Mouse (Mus musculus) adrenal gland, adult 8-10 months (tissue): ENCODE data around the gene Trit1. TPM values are rescaled to one million over a fixed set of nuclear protein-coding genes. Genes with fewer than 3 reads are reported as not detected.
"Not testable (repeated sequence)": the region's sequence is repeated elsewhere in the genome, so short reads cannot be mapped to it uniquely, and the experiment has no call there.

Experiments
- DNase-seq: peaks from one replicate; pipeline ENCODE4 v3.0.0; 2022
- total RNA-seq, 4 experiments: library from RNA; stranded (reverse); gene quantifications; 2 replicates each; pipeline ENCODE4 v1.2.4; 2022

Trit1 gene
- total RNA-seq, result 10 to 100 TPM; 21.8 to 24.5 (median 22.9) TPM

DNA sequence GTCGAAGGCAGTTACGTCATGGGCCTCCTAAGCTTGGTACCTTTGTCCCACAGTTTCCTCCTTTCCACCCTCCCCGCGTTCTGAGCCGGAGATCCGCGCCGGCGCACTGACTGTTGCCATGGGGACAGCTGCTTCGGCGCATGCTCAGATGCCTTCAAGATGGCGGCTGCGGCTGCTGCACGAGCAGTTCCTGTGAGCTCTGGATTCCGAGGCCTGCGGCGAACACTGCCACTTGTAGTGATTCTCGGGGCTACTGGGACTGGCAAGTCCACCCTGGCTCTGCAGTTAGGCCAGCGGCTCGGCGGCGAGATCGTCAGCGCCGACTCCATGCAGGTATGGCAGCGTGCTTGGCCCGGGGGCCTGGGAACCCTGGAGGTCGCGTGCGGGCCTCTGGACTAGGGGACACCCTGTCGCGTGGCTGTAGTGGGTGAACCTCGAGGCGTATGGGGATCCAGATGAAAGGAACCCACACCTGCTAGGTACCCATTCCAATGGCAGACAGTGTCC, at the start of gene Trit1:
TSS of gene Trit1 (plus strand) at position 147 of the 507 bp plus-strand sequence.
- DNase-seq, result peak; percentile 91

DNA sequence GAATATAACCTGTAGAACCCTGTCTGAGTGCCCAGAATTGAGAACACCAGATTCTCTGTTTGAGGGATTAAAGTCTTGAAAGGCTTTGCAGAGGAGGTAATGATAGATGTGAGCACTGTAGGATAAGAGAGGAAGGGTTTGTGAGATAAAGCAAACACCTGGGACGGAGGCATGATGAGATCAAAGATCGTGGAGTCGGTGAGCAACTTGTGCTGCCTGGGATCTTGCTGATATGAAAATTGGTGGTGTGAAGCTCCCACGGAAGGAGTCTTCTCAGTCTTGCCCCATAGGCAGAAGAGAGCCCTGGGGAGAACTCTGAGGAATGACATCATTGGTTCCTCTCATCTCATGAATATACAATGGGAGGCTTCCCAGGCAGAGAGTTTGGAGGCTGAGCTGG, 48.3 kb upstream of the Trit1 start:
- DNase-seq, result no peak

DNA sequence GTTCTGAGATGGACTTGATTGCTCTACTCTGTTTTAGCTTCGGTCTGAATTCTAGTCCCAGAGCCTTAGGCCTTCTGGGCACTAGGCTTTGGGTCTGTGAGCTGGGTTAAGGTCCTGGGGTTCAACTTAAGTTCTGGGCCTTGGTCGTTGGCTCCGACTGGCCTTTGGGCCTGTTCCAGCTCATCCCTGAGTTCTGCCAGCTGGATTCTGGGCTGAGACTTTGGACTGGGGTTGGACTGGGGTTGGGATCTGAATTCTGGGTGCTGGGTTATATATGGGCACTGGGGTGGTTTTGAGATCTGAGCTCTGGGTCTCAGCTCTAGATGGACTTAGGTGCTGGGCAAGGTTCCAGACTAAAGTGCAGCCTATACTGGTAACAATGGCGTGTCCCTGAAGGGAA, 45.2 kb upstream of the Trit1 start:
- DNase-seq, result no peak

DNA sequence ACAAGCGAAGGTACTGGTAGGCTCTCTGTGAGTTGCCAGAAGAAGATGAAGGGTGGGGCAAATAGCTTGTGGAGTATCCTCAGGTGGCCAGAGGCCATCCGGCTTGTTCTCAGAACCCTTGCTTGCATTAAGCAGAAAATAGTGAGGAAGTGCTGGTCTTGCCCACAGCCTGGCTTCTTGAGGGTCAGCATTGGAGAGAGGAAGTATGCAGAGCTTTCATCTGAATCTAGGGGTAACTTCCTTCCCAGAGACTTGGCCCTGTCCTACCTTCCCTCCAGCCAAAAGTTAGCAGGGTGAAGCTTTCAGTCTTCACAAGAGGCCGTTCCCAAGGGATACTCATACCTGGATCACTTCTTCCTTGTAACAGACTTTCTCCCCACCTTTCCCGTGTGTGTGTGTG, 44.8 kb upstream of the Trit1 start:
- DNase-seq, result no peak

DNA sequence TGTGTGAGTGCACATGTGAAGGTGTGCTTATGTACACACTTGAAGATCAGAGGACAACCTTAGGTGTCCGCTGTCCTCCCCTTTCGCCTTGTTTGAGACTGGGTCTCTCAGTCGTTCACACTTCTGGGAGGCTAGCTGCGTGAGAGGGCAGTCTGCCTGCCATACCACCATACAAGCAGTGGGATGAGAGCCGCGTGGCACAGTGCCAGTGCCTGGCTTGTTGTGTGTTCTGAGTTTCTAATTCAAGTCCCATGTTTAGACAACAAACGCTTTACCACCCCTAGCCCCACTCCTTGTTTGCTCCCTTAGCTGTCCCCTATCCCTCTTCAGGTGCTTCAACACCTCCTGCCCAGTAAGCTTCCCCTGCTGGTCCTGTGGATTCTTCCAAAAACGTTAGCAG, 44.3 kb upstream of the Trit1 start:
- DNase-seq, result no peak

DNA sequence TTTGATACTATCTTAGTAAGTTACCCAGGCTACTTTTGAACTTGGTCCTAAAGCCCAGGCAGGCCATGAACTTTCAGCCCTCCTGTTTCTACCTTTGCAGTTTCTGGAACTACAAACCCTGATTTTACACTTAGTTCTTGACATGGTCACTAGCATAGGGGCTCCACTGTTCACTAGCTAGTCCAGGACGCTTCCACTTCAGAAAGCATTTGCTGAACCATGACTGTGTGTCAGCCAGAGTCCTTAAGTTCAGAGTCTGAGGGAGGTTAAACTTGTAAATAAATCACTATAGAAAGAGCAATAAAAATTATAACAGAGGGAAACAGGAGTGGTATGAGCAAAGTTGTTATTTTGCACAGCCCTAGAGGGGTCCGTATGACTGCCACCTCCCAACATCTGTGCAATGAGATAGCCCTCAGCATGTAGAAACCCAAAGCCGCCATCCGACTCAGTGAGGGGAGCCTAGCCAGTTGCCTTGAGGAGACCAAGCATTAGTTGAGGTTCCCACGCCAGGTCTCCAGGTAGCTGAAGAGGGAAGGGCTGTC, 41.3 kb upstream of the Trit1 start:
- DNase-seq, result no peak

DNA sequence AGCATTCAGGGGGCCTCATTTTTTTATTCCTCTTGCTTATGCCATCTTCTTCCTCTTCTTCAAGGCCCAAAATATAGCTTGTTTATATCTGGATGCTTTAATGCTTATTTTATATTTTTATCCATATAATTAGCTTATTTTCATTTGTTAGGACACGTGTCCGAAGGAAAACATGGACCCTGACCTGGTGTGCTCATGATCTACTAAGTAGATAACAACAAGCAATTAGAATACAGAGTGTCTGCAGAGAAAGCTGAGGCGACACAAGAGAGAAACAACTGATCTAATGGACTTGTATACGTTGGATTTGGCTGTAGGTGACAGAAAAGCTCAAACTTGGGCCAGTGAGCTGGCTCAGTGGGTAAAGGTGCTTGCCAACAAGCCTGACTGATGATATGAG, 39.5 kb upstream of the Trit1 start:
- DNase-seq, result no peak

DNA sequence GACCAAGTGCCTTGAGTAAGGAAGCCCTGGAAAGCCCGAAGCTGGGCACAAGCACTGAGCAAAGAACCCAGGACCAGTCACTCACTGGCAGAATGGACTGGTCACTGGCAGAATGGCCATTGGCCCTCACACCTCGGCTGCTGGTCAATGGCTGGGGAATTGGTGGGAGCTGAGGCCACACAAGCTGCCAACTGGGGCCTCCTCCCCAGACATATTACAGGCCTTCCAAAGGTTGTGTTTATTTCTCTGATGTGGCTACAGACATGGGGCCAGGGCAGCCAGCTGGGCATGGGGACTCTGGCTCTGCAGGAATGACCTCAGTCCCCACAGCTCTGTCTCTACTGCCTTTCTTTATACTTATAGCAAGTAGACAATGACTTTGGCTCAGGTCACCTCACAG, 37.5 kb upstream of the Trit1 start:
- DNase-seq, result no peak

DNA sequence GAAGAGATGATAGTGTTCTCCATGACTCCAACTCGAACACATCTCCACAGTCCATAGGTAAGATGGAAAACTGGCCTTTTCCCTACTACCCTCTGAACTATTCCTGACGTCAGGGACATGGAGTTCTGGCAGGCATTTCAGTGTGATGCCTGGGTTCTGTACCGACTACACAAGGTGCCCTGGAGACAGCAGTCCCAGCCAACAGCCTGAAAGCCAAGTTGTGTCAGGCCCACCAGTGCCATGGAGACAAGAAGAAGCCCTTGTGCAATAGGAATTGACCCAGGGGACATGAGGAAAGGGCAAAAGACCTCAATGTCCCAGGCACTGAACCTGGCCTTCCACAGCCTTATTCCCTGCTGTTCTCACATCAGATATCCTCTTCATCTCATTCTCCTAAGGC, 36.6 kb upstream of the Trit1 start:
- DNase-seq, result no peak

DNA sequence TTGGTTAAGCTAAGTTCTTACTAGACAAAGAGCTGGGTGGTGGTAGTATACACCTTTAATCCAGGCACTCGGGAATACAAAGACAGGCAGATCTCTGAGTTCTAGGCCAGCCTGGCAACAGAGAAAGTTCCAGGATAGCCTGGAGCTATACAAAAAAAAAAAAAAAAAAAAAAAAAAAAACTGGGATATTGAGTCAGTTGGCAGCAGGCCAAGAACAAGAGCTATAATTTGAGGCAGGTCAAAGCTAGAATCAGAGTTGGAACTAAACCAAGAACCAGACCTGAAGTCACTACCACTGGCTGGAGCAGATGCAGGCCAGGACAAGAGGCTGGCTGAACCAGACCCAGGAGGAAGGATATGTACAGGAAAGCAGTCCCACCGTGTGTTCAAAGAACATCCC, 35.7 kb upstream of the Trit1 start:
- no peak for DNase-seq

DNA sequence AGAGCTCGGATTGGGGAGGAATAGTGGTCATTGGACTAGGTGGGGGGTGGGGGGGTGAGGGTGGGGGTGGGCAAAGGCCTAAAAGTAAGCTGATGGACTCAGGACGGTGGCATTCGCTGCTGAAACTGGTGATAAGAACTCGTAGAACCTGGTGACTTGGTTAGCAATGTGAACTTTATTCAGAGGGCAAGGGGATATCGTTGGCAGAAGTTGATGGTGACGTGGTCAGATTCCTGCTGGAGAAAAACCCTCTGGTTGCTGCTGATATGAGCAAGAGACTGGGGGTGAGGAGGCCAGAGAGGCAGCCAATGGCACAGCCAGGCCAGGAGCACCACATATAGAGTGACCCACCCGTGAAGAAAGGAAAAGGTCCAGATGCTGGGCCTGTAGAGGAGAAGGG, 35.2 kb upstream of the Trit1 start:
- no peak for DNase-seq

DNA sequence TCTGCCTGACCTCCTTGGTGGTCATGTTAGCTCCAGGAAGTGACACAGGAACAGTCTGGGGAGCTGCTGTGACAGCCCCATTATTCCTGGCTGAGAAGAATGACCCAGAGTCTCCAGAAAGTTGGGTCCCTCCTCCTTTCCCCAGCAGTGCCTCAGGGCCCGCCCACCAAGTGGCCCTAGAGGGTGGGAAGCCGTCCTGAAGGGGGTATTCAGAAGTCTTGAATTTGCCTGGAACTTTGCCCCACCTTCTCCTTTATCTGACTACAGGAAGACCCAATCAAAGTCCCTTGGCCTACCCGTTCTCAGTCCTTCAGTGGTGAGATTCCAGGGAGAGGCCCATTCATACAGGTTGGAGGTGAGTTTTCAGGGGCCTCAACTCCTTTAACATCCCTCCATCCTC, 34.5 kb upstream of the Trit1 start:
- DNase-seq, result no peak

DNA sequence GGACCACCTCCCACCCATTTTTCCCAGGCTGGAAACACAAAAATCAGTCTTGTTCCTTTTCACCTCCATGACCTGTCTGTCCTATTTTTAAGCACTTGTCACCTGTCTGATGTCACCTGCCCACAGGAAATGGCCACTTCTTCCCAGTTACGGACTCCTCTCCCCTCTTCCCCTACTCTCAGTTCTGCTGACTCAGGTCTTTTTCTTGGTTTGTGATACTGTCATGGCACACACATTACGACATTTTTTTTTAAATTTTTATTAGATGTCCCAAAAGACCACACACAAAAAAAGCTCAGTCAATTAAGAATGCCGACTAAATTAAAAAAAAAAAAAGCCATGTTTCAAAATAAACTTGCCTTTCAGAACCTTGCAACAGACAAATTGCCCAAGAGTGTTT, 33.9 kb upstream of the Trit1 start:
- no peak for DNase-seq

DNA sequence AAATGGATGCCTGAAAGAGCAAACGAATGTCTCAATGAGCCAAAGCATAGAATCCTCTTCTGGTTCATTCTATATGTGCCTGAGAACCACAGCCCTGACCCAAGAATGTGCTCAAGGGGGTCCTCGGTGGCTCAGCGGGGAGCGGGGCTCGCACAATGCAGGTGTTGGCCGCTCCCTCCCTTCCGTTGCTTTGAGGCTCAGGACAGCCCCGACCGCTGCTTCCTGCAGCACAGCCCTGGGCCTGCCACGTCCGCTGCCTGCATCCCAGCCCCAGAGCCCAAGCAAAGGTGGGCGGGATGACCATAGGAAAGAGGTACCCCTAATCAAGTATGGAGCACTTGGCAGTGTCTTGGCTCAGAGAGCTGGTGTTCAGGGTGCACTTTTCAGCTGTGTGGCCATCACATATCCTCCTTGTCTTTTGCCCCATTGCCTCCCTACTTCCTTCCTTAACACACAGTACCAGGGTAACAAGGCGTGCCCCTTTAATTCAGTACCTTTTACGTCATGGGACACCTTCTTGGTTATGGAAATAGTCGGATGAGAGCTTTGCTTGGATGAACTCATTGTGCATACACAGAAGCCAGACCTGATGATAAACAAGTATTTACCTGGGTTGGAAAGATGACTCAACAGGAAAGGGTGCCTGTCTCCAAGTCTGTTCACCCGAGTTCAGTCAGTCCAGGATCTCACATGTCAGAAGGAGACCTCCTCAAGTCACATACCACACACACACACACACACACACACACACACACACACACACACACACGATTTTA, 32.7 kb upstream of the Trit1 start:
- DNase-seq, result no peak

DNA sequence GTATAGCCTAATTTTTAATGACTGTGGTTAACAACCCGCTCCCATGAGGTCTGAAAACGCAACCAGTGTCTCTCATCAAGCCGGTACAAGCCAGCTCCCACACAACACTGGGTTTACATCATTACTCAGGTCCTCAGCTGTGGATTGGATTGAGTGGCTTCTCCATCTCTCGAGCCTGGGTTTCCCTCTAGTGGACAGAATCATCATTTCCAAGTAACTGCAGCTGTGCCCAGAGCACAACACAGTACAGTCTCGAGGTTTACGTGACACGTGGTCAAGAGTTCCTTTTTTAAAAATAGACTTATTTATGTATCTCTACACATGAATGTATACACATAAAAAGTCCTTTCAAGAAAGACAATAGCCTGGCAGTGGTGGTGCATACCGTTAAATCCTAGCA, 31.3 kb upstream of the Trit1 start:
- DNase-seq, result peak; percentile 42

DNA sequence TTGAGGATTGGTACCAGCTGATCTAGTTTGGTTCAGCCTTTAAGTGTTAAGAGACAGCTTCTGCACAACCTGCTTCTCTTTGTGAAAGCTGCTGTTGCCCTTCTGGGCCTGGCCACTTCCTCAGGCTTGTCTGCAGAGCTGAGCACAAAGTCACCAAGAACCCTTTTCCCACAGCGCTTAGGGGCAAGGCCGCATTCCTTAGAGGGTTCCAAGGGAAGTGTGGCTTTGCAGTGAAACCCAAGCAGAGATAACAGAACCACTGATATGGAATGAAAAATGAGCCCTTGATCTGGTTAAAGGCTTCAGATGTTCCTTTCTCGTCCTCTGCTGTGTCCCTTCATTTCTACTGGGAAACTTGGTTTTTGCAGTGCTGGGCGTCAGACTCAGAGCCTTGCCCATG, 29.0 kb upstream of the Trit1 start:
- DNase-seq, result peak; percentile 25

DNA sequence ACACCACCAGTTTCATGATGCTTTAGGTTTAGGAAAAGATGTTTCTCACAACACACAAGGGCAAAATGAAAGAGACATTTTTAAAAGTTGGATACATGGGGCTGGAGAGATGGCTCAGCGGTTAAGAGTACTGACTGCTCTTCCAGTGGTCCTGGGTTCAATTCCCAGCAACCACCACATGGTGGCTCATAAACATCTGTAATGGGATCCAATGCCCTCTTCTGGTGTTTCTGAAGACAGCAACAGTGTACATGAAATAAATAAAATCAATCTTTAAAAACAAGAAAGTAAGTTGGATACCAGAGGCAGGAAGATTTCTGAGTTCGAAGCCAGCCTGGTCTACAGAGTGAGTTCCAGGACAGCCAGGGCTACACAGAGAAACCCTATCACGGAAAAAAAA, 28.4 kb upstream of the Trit1 start:
- not testable (repeated sequence) for DNase-seq

DNA sequence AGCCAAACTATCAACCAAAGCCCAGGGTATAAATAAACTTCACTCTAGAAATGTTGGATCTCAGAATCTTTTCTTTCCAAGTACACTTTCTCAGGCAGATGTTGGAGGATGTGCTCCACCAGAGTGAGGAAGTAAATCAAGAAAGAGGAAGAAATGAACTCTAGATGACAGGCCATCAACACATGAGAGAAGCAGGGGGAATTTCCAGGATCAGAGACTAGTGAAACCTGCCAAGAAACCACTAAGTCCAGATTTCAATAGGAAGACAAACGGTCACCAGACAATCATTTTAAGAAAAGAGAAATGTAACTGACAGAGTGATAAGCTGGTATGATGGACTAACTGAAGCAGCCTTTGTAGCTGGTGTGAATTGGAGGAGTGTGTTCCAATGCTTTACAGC, 25.2 kb upstream of the Trit1 start:
- DNase-seq, result no peak

DNA sequence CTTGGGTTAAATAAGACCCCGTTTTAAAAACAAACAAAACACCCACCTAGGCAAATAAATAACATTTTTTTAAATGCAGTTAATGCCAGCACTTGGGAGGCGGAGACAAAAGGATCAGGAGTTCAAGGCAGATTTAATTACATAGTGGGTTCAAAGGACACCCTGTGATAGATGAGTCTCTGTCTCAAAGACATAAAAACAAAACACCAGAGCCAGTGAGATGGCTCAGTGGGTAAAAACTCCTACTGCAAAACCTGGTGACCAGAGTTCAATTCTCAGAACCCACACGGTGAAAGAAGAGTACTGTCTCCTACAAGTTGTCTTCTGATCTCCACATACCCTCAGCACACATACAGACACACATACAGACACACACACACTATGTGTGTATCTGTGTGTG, 24.1 kb upstream of the Trit1 start:
- DNase-seq, result no peak

DNA sequence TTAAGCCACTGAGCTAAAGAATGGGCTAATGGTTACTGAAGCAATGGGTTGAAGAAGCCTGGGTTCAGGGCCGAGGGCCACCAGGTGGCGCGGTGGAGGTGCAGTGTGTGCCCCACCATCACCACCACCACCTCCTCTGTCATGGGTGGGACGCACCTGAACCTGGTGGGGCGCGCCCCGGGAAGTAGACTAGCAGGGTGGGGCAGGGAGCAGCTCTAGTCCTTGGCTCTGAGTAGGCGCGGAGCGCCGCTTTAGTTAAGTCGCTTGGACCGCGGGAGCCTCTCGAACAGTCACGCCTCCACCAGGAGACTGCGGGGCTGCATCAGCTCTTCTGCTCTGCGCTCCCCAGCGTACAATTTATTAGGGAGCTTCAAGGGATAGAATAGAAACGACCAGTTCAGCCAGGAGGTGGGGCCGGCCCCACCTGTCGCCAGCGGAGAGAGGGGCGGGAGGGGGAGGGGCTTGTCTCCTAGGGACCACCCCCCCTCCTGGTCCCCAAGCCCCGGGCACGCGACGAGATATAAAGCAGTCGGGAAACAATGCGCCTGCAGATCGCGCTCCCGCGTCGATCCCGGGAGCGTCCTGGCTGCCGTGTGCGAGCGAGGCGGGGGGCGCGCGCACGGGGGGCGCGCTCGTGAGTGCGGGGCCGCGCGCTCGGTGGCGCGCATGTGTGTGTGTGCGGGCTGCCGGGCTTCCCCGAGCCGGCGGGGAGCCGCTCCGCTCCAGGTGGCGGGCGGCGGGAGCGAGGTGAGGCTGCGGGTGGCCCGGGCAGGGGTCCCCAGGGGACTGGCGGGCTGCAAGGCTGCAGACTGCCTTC, 20.8 kb upstream of the Trit1 start, which contains the start of gene Mycl:
TSS of gene Mycl (plus strand) at position 249 of the 817 bp plus-strand sequence.
- peak; percentile 45 for DNase-seq

DNA sequence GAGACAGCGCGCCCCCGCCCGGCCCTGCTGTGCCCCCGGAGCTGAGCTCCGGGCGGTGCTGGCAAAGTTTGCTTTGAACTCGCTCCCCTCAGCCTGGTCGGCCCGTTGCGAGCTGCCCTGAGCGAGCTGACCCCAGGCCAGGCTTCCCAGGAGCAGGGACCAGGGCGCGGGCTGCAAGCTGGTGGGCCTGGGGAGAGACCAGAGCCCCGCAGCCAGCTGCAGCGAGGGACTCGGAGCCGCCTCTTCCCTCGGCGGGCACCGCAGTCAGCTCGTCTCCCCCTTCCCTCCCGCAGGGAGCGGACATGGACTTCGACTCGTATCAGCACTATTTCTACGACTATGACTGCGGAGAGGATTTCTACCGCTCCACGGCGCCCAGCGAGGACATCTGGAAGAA, 20.2 kb upstream of the Trit1 start:
- no peak for DNase-seq

DNA sequence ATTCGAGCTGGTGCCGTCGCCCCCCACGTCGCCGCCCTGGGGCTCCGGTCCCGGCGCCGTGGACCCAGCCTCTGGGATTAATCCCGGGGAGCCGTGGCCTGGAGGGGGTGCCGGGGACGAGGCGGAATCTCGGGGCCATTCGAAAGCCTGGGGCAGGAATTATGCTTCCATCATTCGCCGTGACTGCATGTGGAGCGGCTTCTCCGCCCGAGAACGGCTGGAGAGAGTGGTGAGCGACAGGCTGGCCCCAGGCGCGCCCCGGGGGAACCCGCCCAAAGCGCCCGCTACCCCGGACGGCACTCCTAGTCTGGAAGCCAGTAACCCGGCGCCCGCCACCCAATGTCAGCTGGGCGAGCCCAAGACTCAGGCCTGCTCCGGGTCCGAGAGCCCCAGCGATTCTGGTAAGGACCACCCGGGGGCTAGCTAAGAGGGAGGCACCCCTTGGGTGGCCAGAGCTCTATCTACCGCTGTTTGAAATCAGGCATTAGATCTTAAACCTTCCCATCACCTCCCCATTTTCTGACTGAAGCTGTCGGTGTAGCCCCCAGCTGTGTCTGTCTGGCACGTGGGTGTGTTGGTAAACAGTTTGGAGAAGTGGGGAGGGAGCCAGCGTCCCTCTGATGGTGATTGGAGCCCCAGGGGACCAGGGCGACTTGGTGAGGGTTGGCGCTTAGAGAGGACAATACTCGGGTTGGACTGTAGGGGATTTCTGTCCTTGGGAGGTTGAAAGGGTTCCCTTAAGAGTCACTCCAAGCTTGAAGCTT, 19.6 kb upstream of the Trit1 start:
- DNase-seq, result no peak
